Mouse (Mus musculus) MEL (cell line): ENCODE data around the gene Armc8. TPM values are rescaled to one million over a fixed set of nuclear protein-coding genes. Genes with fewer than 3 reads are reported as not detected.

ENCODE experiments used
- DNase-seq: peaks from one replicate; pipeline ENCODE4 v3.0.0; 2011; ENCODE audit warnings: low read depth, low spot score
- H3K27ac ChIP-seq: 2 replicates; pipeline ENCODE4 v1.5.1; 2012; ENCODE audit warnings: low read depth, mild to moderate bottlenecking, control low read depth, low read length, moderate library complexity; ENCODE audit not compliant: control insufficient read depth
- H3K27me3 ChIP-seq, 2 experiments: fragments of 150-350 bp in 1 of 2; sonication (generic) in 1 of 2; 2 replicates each; pipeline ENCODE4 v1.6.1; 2012; ENCODE audit warnings: low read length in 2 of 2, mild to moderate bottlenecking in 2 of 2, improper control_type of control experiment in 1 of 2, moderate library complexity in 1 of 2; ENCODE audit not compliant: insufficient read depth in 2 of 2, control insufficient read depth in 1 of 2
- H3K36me3 ChIP-seq, 2 experiments: 2 replicates each; pipeline ENCODE4 v1.6.1; 2012 to 2014; ENCODE audit warnings: low read length in 2 of 2, improper control_type of control experiment in 1 of 2, inconsistent platforms in 1 of 2, mild to moderate bottlenecking in 1 of 2; ENCODE audit not compliant: insufficient read depth in 2 of 2, control insufficient read depth in 1 of 2
- H3K4me1 ChIP-seq, 2 experiments: fragments of 150-350 bp in 1 of 2; sonication (generic) in 1 of 2; 2 replicates each; pipeline ENCODE4 v1.6.1; 2012; ENCODE audit warnings: low read length in 2 of 2, improper control_type of control experiment in 1 of 2, mild to moderate bottlenecking in 1 of 2; ENCODE audit not compliant: insufficient read depth in 2 of 2, control insufficient read depth in 1 of 2
- H3K4me3 ChIP-seq, 2 experiments: fragments of 150-350 bp in 1 of 2; sonication (generic) in 1 of 2; 2 replicates each; pipeline ENCODE4 v1.5.1; 2012; ENCODE audit warnings: low read depth in 2 of 2, low read length in 2 of 2, mild to moderate bottlenecking in 2 of 2, moderate library complexity in 2 of 2, control low read depth in 1 of 2, improper control_type of control experiment in 1 of 2; ENCODE audit not compliant: control insufficient read depth in 1 of 2, insufficient read depth in 1 of 2
- H3K79me2 ChIP-seq: 2 replicates; pipeline ENCODE4 v1.6.1; 2012; ENCODE audit warnings: mild to moderate bottlenecking, low read length, moderate library complexity; ENCODE audit not compliant: control insufficient read depth, poor library complexity, insufficient read depth
- H3K9ac ChIP-seq: 2 replicates; pipeline ENCODE4 v1.6.1; 2012; ENCODE audit warnings: low read depth, mild to moderate bottlenecking, control low read depth, low read length, moderate library complexity; ENCODE audit not compliant: control insufficient read depth, poor library complexity, severe bottlenecking
- H3K9me3 ChIP-seq: fragments of 150-350 bp; sonication (generic); replicated peaks from 2 replicates; pipeline ENCODE4 v1.6.1; 2012; ENCODE audit warnings: mild to moderate bottlenecking, low read length, improper control_type of control experiment, moderate library complexity; ENCODE audit not compliant: insufficient read depth
- BHLHE40 ChIP-seq: IDR thresholded peaks from 2 replicates; pipeline ENCODE4 v1.6.1; 2012; ENCODE audit warnings: low read depth, mild to moderate bottlenecking, inconsistent platforms, low read length, improper control_type of control experiment, borderline replicate concordance
- CHD1 ChIP-seq: IDR thresholded peaks from 2 replicates; pipeline ENCODE4 v1.6.1; 2012; ENCODE audit warnings: low read depth, mild to moderate bottlenecking, inconsistent platforms, low read length, improper control_type of control experiment
- CHD2 ChIP-seq: IDR thresholded peaks from 2 replicates; pipeline ENCODE4 v1.6.1; 2011; ENCODE audit warnings: low read length, improper control_type of control experiment
- CTCF ChIP-seq, 3 experiments: IDR thresholded peaks in 2 of 3; conservative IDR thresholded peaks in 1 of 3; 2 replicates each; pipeline ENCODE4 v1.5.1; 2011 to 2012; ENCODE audit warnings: low read length in 3 of 3, low read depth in 2 of 3, mild to moderate bottlenecking in 2 of 3, improper control_type of control experiment in 1 of 3, inconsistent platforms in 1 of 3, mixed read lengths in 1 of 3, moderate library complexity in 1 of 3; ENCODE audit not compliant: control insufficient read depth in 1 of 3, insufficient read depth in 1 of 3, poor library complexity in 1 of 3, severe bottlenecking in 1 of 3
- E2F4 ChIP-seq: IDR thresholded peaks from 2 replicates; pipeline ENCODE4 v1.6.1; 2011; ENCODE audit warnings: low read depth, low read length, improper control_type of control experiment, borderline replicate concordance
- EP300 ChIP-seq, 2 experiments: IDR thresholded peaks; 2 replicates each; pipeline ENCODE4 v1.6.1; 2011; ENCODE audit warnings: improper control_type of control experiment in 2 of 2, low read length in 2 of 2, low read depth in 1 of 2, mild to moderate bottlenecking in 1 of 2
- ETS1 ChIP-seq: IDR thresholded peaks from 2 replicates; pipeline ENCODE4 v1.6.1; 2012; ENCODE audit warnings: low read depth, mild to moderate bottlenecking, inconsistent platforms, low read length, improper control_type of control experiment, moderate library complexity
- GABPA ChIP-seq: IDR thresholded peaks from 2 replicates; pipeline ENCODE4 v1.6.1; 2012; ENCODE audit warnings: low read depth, mild to moderate bottlenecking, inconsistent platforms, low read length, improper control_type of control experiment, moderate library complexity
- GATA1 ChIP-seq: IDR thresholded peaks from 2 replicates; pipeline ENCODE4 v1.6.1; 2011; ENCODE audit warnings: low read depth, low read length, improper control_type of control experiment
- JUND ChIP-seq: IDR thresholded peaks from 2 replicates; pipeline ENCODE4 v1.6.1; 2011; ENCODE audit warnings: low read depth, mild to moderate bottlenecking, improper control_type of control experiment, low read length
- MAFK ChIP-seq: IDR thresholded peaks from 2 replicates; pipeline ENCODE4 v1.6.1; 2011; ENCODE audit warnings: low read depth, mild to moderate bottlenecking, low read length, improper control_type of control experiment, borderline replicate concordance
- MYB ChIP-seq: IDR thresholded peaks from 2 replicates; pipeline ENCODE4 v1.6.1; 2011; ENCODE audit warnings: mild to moderate bottlenecking, low read depth, low read length, improper control_type of control experiment
- MYC ChIP-seq: IDR thresholded peaks from 2 replicates; pipeline ENCODE4 v1.6.1; 2011; ENCODE audit warnings: low read depth, mild to moderate bottlenecking, low read length, improper control_type of control experiment, moderate library complexity
- NELFE ChIP-seq: IDR thresholded peaks from 2 replicates; pipeline ENCODE4 v1.6.1; 2011; ENCODE audit warnings: low read depth, low read length, improper control_type of control experiment
- NRF1 ChIP-seq: IDR thresholded peaks from 2 replicates; pipeline ENCODE4 v1.6.1; 2014; ENCODE audit warnings: low read depth, mild to moderate bottlenecking, inconsistent platforms, low read length, improper control_type of control experiment, moderate library complexity; ENCODE audit not compliant: poor library complexity, insufficient read depth, severe bottlenecking
- POLR2A ChIP-seq, 2 experiments: IDR thresholded peaks; 2 replicates each; pipeline ENCODE4 v1.6.1; 2011 to 2012; ENCODE audit warnings: low read length in 2 of 2, mild to moderate bottlenecking in 2 of 2, control low read depth in 1 of 2, improper control_type of control experiment in 1 of 2, low read depth in 1 of 2, moderate library complexity in 1 of 2; ENCODE audit not compliant: control insufficient read depth in 1 of 2, insufficient read depth in 1 of 2, poor library complexity in 1 of 2
- POLR2AphosphoS2 ChIP-seq: IDR thresholded peaks from 2 replicates; pipeline ENCODE4 v1.6.1; 2011; ENCODE audit warnings: low read length, improper control_type of control experiment
- POLR2AphosphoS5 ChIP-seq: IDR thresholded peaks from 2 replicates; pipeline ENCODE4 v1.6.1; 2012; ENCODE audit warnings: low read depth, borderline replicate concordance, mild to moderate bottlenecking, inconsistent platforms, low read length, moderate library complexity, mixed read lengths
- RAD21 ChIP-seq: IDR thresholded peaks from 2 replicates; pipeline ENCODE4 v1.6.1; 2011; ENCODE audit warnings: mild to moderate bottlenecking, low read depth, low read length, improper control_type of control experiment
- RCOR1 ChIP-seq: IDR thresholded peaks from 2 replicates; pipeline ENCODE4 v1.6.1; 2012; ENCODE audit warnings: low read depth, mild to moderate bottlenecking, inconsistent platforms, low read length, improper control_type of control experiment
- SIN3A ChIP-seq: IDR thresholded peaks from 2 replicates; pipeline ENCODE4 v1.6.1; 2012; ENCODE audit warnings: low read length, improper control_type of control experiment, inconsistent platforms
- SMC3 ChIP-seq: IDR thresholded peaks from 2 replicates; pipeline ENCODE4 v1.6.1; 2011; ENCODE audit warnings: low read depth, low read length, improper control_type of control experiment
- TAL1 ChIP-seq: IDR thresholded peaks from 2 replicates; pipeline ENCODE4 v1.6.1; 2012; ENCODE audit warnings: mild to moderate bottlenecking, inconsistent platforms, low read length, moderate library complexity, mixed read lengths
- TBP ChIP-seq: IDR thresholded peaks from 2 replicates; pipeline ENCODE4 v1.8.0; 2011; ENCODE audit warnings: low read depth, low read length, improper control_type of control experiment
- TCF12 ChIP-seq: IDR thresholded peaks from 2 replicates; pipeline ENCODE4 v1.6.1; 2014; ENCODE audit warnings: low read depth, mild to moderate bottlenecking, inconsistent platforms, low read length, improper control_type of control experiment, moderate library complexity
- USF1 ChIP-seq: IDR thresholded peaks from 2 replicates; pipeline ENCODE4 v1.6.1; 2014; ENCODE audit warnings: low read depth, mild to moderate bottlenecking, inconsistent platforms, low read length, improper control_type of control experiment, moderate library complexity
- ZC3H11A ChIP-seq: IDR thresholded peaks from 2 replicates; pipeline ENCODE4 v1.6.1; 2012; ENCODE audit warnings: low read depth, mild to moderate bottlenecking, inconsistent platforms, low read length, improper control_type of control experiment
- ZKSCAN1 ChIP-seq: IDR thresholded peaks from 2 replicates; pipeline ENCODE4 v1.6.1; 2012; ENCODE audit warnings: low read depth, mild to moderate bottlenecking, inconsistent platforms, low read length, improper control_type of control experiment, moderate library complexity
- ZNF384 ChIP-seq: IDR thresholded peaks from 2 replicates; pipeline ENCODE4 v1.6.1; 2012; ENCODE audit warnings: low read depth, mild to moderate bottlenecking, inconsistent platforms, low read length, improper control_type of control experiment
- polyA plus RNA-seq, 2 experiments: library from polyadenylated mRNA; stranded (reverse) in 1 of 2; unstranded in 1 of 2; fragments of >175 nt in 1 of 2; fragments of >200 nt in 1 of 2; gene quantifications; 2 replicates each; pipeline versions ENCODE4 v1.2.1 to v1.2.4; 2012; ENCODE audit warnings: low replicate concordance in 2 of 2, low read depth in 1 of 2; ENCODE audit not compliant: insufficient read length in 2 of 2, insufficient read depth in 1 of 2, missing spikeins in 1 of 2
- total RNA-seq: library from RNA; depleted of rRNA; stranded (reverse); fragments of 300-350 nt; gene quantifications from 2 replicates; pipeline ENCODE4 v1.2.3, GENCODE M21; 2012

Armc8 gene
- total and polyA plus RNA-seq, 3 experiments, result 11.9 to 14.3 TPM; not detected in 1

DNA sequence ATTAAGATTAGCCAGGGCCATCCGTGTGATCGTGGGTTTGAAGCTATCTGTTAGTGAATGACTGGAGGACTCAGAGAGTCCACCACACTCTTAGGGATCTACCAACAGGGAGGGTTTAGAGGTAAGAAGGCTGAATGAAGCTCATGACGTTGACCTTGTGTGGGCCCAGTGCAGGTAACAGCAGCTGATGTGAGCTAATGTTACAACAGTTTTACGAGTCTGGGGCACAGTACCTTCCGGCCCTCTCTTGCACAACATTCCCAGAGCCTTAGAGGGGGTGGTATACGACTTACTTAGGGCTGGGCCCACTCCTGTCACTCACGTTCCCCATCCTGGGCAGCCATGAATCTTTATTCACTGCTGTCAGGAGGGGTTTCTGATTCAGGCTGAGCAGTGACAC lies 97.4 kb downstream of the Armc8 start:
- Histone ChIP-seq H3K9ac (no peak overlapping the region; the same call in 1 of the 2 replicates), H3K4me3 (peak overlapping the region; percentile 52 to 53; a peak in 3 of 4 replicates), H3K36me3 (peaks cover 0 to 4% of the 10 kb centered on the region in 2 experiments; a peak in 1 of 4 replicates)
- TF ChIP-seq ZKSCAN1, result no peak
- no peak for TF ChIP-seq TBP
- no peak for TF ChIP-seq EP300 (IDR thresholded peaks at IDR 0.05; ENCODE audit: low read depth in 1 of 2, low read length in 2 of 2)
- TF ChIP-seq ZNF384, result no peak
- TF ChIP-seq CHD2, result no peak
- TF ChIP-seq NRF1, result no peak
- TF ChIP-seq MAFK, result no peak
- TF ChIP-seq, all 39 proteins: peak for 0
- Histone ChIP-seq H3K27ac (peak overlapping the region; percentile 67), H3K4me1 (peaks cover 5 to 13% of the 10 kb centered on the region in 2 experiments; a peak in 3 of 4 replicates), H3K27me3 (no peaks in the 10 kb centered on the region), H3K9me3 (no peaks in the 10 kb centered on the region), H3K79me2 (no peaks in the 10 kb centered on the region)
- DNase-seq, result peak; percentile 36

- DNase-seq, result peak; percentile 83
- Histone ChIP-seq H3K27me3 (no peaks in the 10 kb centered on the region), H3K4me3 (peak overlapping the region; percentile 52 to 53), H3K9ac (peak overlapping the region; percentile 42), H3K36me3 (peaks cover 0 to 4% of the 10 kb centered on the region in 2 experiments; a peak in 1 of 4 replicates), H3K4me1 (peaks cover 5 to 13% of the 10 kb centered on the region in 2 experiments; a peak in 3 of 4 replicates), H3K9me3 (no peaks in the 10 kb centered on the region), H3K79me2 (no peaks in the 10 kb centered on the region), H3K27ac (peak overlapping the region; percentile 67)
- TF ChIP-seq SIN3A, result peak; percentile 47; the same call in 1 of the 2 replicates
- TF ChIP-seq NRF1, result no peak
- TF ChIP-seq SMC3, result no peak
- no peak for TF ChIP-seq MYB
- TF ChIP-seq TAL1, result no peak
- TF ChIP-seq JUND, result no peak
- TF ChIP-seq CHD1, result no peak
- TF ChIP-seq E2F4, result no peak
- no peak for TF ChIP-seq BHLHE40
- TF ChIP-seq POLR2AphosphoS5, result no peak
- TF ChIP-seq ZKSCAN1, result no peak
- peak in 1 of 2 experiments; percentile 32; a peak in 1 of 4 replicates for TF ChIP-seq POLR2A (IDR thresholded peaks at IDR 0.05; ENCODE audit: control insufficient read depth in 1 of 2, insufficient read depth in 1 of 2, low read depth in 1 of 2, low read length in 2 of 2, poor library complexity in 1 of 2)
- peak; percentile 71 for TF ChIP-seq GATA1
- TF ChIP-seq USF1, result no peak
- peak; percentile 45 to 62; a peak in 2 of 4 replicates for TF ChIP-seq EP300 (IDR thresholded peaks at IDR 0.05; ENCODE audit: low read depth in 1 of 2, low read length in 2 of 2)
- TF ChIP-seq ETS1, result peak; percentile 30; the same call in 1 of the 2 replicates
- no peak for TF ChIP-seq MYC
- TF ChIP-seq ZNF384, result no peak; the same call in 1 of the 2 replicates
- TF ChIP-seq MAFK, result no peak
- no peak for TF ChIP-seq CTCF (IDR thresholded peaks at IDR 0.05 in 2 of 3, conservative IDR thresholded peaks at IDR 0.05 in 1 of 3; ENCODE audit: control insufficient read depth in 1 of 3, insufficient read depth in 1 of 3, low read depth in 2 of 3, low read length in 3 of 3, poor library complexity in 1 of 3, severe bottlenecking in 1 of 3)
- TF ChIP-seq ZC3H11A, result no peak
- TF ChIP-seq TCF12, result 0 out of 2 replicates have a peak, but pooled peaks have one; percentile 46
- TF ChIP-seq RCOR1, result no peak
- TF ChIP-seq TBP, result peak; percentile 74
- TF ChIP-seq POLR2AphosphoS2, result no peak
- no peak for TF ChIP-seq RAD21
- TF ChIP-seq NELFE, result peak; percentile 47; the same call in 1 of the 2 replicates
- TF ChIP-seq GABPA, result no peak
These were observed 98.2 kb downstream of the Armc8 start for GRCm38 (mm10) chr9:99470347-99471092.
